Mouse (Mus musculus) lung, postnatal 25 days (tissue): ENCODE data around the gene Ankrd1.

ENCODE experiments used
- DNase-seq: peaks from one replicate; pipeline ENCODE4 v3.0.0; 2022; ENCODE audit warnings: low spot score

The Ankrd1 gene

DNA sequence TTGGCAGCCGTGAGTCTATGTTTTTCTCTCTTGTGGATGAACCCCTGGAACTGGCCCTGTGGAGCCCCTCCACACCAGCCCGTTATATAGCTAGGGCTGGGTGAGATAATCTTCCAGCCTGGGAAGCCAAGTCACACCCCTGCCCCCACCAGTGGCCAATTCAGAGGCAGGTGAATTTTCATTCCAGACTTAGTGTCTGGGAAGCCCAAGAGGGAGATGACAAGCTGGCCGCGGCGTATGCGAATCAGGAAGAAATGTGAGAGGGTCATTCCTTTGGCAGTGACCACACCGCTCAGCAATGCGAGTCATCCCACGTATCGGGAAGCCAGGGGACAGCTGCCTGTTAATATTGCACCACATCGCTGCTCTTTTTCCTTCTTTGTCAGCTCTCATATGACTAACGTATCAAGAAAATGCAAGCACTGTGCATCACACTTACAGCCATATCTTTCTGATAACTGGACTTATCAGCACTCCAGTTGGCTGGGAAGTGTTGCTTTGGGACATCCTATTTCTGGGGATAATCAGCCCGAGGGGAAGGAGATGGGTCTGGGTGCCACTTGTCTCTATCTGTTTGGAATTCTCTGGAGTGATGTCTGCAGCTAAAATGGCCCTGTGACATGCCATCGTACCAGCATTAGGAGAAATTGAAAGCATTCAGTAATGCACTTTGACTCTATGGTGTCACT, at the start of gene Ankrd1:
TSS of gene Ankrd1 (minus strand) at position 317 of the 689 bp plus-strand sequence.
- DNase-seq: no peak

DNA sequence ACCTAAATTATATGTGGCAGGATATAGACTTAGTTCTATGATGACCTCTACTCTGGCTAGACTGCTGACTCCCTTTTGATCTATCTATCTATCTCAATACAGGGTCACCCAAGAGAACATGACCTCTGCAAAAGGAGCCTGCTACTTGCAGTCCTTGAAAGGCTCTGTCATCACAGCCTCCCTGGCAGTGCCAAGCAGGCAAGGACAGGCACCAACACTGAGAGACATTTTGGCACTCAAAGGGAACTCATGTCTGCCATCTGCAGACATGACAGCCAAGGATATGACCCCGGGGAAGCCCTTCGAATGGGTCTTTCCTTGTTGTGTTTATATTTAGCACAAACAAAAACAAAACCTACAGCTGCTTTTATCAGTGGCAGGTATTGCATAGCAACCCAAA, 49.2 kb upstream of the Ankrd1 start:
- no peak for DNase-seq

DNA sequence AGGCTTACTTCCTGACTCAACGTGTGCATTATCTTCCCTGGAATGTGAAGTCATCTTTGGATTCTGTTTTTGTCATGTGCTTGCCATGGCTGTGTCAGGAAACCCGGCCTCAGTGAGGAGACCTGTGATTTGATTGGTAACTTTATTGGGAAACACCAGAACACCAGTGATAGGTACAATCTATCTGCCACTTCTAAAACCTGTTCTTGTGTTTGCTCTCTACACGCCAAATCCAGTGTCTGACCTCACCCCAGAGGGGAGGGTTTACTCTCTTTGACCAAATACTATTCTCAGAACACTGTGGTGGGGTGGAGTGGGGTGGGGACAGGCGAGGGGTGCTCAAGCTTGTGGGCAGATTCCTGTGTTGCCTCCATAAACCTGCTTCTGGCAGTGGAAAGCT, 48.2 kb upstream of the Ankrd1 start:
- DNase-seq: no peak

DNA sequence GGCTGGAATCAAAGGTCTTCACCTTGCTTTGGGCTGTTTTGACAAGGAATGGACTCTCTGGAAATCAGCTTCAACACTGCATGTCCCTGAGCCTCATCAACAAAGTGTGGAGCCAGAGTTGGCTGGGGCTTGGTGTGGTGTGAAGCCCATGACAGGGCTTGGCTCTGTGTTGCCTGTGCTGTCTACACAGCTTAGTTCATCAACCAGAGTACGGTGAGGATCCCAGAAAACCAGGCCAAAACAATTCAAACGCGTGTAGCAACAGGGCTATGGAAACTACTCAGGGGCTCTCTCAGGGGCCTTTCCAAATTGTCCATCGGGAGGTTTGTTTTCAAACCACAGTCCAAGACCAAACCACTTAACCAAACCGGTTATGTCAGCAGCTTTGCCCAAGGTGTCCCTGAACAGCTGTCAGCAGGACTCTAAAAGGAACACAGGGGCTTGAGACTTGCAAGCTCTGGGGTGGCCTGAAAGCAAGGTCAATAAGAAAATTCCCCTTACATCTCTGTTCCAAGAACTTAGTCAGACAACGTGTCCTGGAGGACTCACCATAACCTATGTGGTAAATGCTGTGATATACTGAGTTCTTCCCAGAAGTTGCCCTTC, 47.5 kb upstream of the Ankrd1 start:
- DNase-seq: peak; percentile 52

DNA sequence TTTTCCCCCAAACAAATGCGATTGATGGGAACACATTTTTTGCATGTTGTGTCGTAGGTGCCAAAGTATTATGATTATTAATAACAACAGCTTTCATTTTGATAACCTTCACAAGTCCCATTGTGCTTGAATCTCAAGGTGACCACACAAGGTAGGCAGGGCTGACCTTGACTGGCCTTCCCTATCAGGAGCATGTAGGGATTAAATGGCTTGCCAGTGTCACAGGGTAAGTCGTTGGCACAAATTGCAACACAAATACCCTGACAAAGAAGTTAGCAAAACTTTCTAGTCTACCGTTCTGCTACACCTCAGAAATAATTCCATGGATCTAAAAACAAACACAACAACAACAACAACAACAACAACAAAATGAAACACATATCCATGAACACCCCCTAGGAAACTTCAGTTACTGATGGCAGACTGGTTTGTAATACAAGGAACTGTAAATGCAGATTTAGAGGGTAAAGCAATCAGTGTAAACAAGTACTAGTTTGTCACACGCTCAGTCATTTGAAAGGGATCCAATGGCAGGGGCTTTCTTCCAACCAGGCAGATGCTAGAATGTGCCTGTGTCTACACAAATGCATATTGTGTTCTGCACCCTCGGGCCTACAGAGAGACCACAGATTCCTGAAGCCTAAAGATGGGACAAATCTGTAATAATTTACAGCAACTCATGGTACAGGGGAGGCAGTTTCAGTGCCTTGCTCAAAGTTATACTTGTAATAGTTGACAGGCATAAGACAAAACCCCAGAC, 46.7 kb upstream of the Ankrd1 start:
- DNase-seq: no peak

DNA sequence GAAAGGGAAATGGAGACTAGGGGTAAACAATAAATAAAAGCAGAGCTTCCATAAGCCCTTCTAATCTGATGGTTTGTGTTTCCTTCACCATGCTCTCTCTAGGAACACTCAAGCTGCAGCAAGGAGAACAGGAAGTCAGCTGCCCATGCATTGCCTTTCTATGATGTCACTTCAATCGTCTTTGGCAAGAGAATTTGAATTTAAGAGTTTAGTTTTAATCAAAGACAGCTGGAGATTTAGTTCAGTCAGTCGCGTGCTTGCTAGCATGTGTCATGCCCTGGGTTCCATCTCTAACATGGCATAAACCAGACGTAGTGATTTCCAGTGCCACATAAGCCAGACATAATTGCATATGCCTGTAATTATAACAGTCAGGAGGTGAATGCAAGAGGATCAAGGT, 45.5 kb upstream of the Ankrd1 start:
- no peak for DNase-seq

DNA sequence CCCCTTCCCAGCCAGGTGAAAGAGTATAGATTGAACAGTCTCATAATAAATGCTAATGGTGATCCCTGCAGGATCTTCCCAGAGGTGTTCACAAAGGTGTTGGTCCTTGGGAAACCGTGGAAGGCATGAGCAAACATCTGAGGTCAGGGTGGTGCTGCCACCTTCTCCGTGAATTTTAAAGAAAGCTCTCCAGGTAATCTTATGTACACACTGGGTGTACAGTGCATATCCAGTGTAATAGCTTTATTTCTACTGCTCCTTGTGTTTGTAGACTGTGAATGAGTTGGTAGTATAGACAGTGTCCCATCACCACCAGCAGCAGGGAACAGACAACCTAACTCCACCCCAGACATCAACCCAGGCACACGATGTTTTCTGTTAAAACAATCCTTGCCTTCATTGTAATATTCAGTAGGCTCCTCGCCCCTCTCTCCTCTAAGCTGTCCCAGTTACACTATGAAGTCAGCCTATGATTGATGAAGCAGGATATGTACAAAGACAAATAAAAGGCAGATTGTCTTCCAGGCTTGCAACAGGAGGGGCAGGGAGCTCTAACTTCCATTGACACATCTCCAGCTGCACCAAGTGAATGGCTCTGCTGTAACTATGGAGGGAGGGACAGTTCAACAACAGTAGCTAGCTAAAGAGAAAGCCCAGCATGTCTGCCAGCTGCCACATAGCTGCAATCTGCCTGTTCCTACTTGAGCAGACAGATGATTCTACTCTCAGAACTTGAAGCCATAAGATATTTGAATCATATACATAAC, 30.5 kb upstream of the Ankrd1 start:
- no peak for DNase-seq

DNA sequence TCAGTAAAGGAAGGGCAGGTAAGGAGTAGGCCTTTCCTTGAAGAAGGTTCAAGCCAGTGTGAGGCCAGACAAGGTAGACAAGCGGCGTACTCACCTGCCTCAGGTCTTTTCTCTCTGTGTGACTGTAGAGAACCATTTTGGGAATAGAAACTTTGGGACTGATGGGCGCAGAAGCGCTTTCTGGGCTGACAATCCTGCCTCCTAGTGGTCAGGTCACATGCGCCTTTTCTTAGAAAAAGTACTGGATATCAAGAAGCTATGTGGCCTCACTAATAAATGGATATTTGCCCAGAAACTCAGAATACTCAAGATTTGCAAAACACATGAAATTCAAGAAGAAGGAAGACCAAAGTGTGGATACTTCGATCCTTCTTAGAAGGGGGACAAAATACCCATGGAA, 28.7 kb upstream of the Ankrd1 start:
- no peak for DNase-seq

DNA sequence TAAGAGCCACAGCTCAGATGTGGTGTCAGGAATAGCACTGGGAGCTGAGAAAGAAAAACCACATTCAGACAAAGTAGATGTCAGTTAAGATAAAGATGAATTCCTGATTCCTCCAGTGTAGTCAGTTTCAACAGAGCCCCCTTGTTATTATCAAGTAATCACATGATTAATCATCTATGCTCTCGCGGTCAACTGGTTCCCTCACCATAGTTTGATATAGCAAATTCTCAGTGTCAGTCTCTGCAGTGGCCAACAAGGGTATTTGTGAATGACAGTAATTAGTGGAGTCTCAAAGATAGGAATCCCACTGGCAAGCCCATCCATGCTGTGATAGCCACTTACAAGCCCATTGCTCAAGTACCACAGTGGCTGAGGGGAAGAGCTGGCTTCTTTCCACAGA, 23.7 kb upstream of the Ankrd1 start:
- DNase-seq: no peak

DNA sequence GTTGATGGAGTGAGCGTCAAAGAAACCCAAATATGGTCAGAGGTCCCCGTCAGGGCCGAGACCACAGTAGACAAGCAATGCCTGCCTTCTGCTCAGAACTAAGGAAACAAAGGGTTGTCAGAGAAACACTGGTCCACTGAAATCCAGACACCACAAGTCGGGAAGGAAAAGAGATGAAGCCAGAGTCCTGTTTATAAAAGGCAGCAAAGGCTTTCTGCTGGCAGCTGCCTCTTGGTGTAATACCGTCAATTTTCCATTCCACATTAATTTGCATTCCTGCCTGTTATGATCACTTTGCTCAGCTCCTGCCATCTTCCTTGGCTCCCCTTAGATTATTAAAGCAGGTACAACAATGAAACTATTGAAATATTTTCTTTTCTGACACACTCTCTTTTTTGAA, 13.8 kb upstream of the Ankrd1 start:
- no peak for DNase-seq

DNA sequence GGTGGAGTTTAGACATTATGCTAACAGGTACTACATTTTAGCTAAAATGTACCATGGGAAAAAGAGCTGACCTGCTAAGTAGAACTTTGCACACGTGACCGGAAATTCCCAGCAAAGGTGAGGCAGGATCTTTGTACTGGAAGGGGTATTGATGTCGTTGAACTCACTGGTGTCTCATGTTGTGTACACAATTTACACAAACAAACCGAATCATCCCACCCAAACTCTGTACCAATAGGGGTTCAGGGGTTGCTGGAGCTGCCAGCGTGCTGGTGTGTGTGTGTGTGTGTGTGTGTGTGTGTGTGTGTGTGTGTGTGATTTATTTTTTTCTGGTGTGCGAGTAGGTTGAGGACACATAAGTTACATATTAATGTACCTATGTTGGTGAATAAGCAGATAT, 13.2 kb upstream of the Ankrd1 start:
- no peak for DNase-seq

DNA sequence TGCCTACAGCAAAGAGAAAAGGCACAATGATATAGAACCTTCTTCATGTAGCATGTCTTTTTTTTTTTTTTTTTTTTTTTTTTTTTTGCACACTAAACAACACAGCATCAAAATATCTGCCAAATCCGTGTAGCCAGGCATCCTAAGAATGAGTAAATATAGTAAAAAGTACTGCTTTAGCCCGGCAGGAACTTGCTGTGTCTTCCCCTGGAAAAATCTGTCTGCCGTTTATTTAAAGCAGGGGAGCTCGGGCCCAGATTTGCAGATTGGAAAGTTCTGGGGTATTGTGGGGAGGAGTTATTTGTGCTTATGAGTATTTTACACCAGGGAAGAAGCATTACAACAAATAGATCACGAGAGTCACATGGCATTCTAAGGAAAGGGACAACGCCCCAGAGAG, 12.1 kb upstream of the Ankrd1 start:
- DNase-seq: no peak

DNA sequence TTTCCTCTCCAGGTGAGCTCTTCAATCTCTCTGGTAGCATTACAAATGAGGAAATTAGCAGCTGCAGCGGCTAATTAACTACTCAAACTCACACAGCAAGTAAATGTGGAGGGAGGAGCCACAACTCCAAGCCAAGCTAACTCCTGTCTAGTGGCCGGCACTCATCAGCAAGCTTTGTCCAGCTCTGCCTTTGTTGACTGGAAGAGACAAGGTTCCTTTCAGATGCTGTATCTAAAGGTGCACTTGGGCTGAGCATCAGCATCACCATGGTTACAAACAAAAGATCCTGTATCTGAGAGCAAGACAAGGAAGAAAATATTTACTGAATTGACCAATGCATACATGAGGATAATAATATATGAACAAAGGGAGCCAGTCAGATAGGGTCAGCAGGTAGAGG, 10.3 kb upstream of the Ankrd1 start:
- no peak for DNase-seq

DNA sequence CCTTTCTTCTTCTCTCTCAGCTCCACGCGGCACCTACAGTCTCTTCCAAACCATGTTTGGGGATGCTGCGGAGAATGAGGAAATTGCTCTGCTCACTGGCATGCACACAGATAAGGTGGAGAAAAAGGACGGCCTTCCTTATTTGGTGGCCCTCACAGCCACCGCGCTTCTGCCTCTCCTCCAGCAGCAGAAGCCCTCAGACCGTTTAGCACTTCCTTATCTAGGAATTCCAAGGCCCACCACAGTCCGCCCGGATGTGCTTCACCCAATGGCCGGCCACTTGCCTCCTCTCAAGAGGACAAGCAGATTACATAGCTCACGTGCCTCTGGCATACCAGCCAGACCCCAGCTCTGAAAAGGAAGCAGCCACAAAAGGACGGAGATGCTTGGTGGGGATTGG, 9.7 kb upstream of the Ankrd1 start:
- DNase-seq: peak; percentile 7

DNA sequence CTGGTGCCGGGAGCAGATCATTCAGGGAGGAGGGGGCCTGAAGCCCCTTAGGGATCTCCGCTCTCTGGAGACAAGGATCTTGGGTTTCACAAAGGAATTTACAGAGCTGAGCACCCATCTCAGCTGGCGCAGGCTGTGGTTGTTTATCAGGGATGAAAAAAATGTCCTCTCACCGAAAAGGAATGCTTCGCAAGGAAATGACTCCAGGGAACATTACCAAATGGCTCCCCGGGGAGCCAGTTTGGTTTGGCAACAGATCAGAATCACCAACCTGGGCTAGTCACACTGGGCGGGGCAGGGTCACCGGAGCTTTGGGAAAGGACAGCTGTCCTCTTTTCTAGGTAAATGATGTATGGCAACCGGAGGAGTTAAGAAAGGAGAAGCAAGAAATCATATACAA, 9.3 kb upstream of the Ankrd1 start:
- DNase-seq: peak; percentile 22

DNA sequence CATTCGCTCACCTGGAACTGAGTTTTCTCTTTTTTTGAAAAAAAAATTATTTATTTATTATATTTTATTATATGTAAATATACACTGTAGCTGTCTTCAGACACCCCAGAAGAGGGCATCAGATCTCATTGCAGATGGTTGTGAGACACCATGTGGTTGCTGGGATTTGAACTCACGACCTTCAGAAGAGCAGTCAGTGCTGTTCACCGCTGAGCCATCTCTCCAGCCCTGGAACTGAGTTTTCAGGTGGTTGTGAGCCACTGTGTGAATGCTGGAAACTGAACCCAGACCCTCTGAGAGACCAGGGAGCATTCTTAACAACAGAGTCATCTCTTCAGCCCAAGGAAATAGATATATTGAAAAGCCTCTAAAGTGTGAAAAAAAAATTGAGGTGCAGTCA, 8.5 kb upstream of the Ankrd1 start:
- no peak for DNase-seq

DNA sequence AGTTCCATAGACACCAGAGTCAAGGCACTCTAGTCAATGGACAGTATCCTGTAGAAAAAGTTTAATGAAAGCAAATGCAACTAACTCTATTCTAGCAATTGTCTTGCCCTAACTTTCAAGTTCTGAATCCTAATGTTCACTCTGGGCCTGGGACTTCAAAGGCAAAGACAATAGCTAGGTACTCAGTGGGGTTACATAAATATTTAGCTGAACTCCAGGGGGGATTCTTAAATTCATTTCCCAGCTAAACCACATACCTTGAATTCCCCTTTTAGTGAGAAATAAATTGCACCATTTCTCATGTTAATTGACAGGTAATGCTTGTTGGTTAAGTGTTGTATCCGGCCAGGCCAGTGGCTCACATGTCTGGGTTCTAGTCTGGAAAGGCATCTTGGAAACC, 4.3 kb upstream of the Ankrd1 start:
- no peak for DNase-seq

DNA sequence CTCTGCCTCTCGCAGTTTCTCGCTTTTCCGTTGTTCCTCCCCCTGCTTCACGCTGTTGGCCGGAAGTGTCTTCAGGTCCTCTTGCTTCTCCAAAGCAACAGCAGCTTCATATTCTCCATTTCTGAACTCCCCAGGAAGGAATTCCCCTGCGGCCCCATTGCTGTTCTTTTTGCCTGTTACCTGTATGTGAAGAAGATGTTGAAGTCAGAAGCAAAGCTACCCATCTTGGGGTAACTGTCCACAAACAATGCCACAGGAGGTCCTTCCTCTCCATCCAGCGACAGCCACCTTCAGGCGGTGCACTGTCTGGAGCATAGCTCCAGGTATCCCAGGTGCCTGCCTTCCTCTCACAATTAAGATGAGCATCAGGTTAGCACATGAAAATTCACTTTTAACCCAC, 680 bp downstream of the Ankrd1 start:
- no peak for DNase-seq

DNA sequence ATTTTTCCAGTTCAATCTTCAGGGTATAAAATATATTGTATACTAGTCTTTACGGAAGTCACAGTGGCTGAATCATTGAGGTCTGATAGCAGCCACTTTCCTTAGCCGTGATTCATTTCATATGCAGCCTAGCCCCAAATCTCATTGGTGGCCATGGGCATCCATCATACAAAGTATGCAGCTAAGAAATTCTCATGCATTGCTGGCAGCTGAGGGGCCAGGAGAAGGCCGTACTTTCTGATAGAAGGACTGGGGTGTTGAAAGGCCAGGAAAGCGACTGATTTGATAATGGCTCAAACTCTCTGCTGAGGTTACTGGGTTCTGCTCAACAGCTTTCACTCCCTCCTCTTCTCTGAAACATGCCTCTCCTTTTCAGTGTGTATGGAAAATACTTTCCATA, 3.7 kb downstream of the Ankrd1 start:
- DNase-seq: no peak

DNA sequence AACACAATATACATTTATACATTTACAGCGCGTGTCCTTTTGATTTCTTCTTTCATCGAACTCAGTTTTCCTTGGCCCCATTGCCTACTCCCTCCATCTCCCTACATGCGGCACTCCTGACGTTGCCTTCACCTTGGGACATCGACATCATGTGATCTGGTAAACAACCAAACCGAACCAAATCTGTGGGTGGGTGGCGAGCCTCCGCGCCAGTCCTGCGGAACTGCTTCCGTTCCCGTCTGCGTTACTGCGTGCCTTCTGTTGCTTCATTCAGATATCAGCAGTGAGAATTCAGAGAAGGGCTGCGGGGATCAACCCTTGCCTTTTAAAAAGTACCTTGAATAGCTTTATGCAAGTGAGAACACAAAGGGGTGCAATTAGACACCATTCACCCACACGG, 7.9 kb downstream of the Ankrd1 start:
- DNase-seq: no peak

DNA sequence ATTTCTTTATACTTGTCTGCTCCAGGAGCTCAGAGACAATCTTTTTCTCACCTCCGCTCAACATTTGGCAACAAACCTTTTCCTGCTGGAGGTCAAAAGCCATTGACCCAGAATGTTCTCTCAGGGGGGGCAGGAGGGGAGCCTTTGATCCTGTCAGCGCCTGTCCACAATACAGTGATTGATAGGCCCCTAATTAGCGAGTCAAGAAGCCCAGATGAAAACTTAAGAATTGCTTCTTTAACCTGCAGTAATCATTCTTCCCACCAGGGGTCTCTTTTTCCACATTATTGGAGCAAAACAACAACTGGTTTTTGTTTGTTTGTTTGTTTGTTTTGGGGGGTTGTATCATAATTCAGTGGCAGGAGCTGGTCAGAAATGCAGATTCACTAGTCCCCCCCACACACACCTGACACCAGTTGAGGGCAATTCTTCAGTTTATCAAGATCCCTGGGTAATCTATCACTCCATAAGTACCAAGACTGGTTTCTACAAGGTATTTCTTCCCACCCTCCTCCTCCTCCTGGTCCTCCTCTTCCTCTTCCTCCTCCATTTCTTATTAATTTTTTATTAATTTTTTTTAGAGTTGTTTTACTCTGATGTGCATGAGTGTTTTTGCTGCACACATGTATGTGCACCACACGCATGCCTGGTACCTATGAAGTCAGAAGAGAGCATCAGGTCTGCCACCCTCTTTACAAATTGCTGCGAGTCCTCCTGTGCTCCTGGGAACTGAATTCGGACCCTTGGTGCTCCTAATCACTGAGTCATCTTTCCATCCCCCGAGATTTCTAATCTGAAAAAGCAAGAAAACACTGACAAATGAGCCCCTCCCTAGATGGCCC, 8.6 kb downstream of the Ankrd1 start:
- DNase-seq: no peak

DNA sequence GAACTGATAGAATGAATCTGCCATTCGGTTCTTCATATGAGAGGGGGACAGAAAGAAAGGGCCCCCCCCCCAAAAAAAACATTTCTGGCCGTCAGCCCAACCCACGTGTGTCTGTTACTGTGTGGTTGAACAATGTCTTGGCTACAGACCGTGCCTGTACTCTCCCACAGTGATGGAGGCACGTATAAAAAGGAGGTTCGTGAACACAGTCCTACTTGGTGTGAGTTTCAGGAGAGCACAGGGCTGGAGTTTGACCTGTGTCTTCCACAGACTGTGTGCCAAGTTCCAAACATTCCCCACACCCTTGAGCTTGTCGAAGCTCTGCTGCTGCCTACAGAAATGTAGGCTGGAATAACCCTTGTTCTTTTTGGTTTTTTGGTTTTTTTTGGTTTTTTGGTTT, 9.4 kb downstream of the Ankrd1 start:
- DNase-seq: no peak
